Mouse (Mus musculus) bone marrow macrophage, adult 2 months (primary cell): ENCODE results near the gene Reep3. TPM values are rescaled to one million over a fixed set of nuclear protein-coding genes. Genes with fewer than 3 reads are reported as not detected.

Experiments used
- H3K27ac ChIP-seq: 2 replicates; pipeline ENCODE4 v1.5.1; 2012; ENCODE audit warnings: low read depth, low read length; ENCODE audit not compliant: insufficient read depth
- H3K4me1 ChIP-seq: 2 replicates; pipeline ENCODE4 v1.6.1; 2012; ENCODE audit warnings: low read length; ENCODE audit not compliant: control insufficient read depth, insufficient read depth
- H3K4me3 ChIP-seq: 2 replicates; pipeline ENCODE4 v1.5.1; 2012; ENCODE audit warnings: mild to moderate bottlenecking, low read length, moderate library complexity; ENCODE audit not compliant: insufficient read depth
- CTCF ChIP-seq: IDR thresholded peaks from 2 replicates; pipeline ENCODE4 v1.5.1; 2012; ENCODE audit warnings: low read depth, mild to moderate bottlenecking, low read length, moderate library complexity
- POLR2A ChIP-seq: IDR thresholded peaks from 2 replicates; pipeline ENCODE4 v1.6.1; 2012; ENCODE audit warnings: mild to moderate bottlenecking, low read depth, low read length, borderline replicate concordance
- polyA plus RNA-seq: library from polyadenylated mRNA; stranded (reverse); fragments of >200 nt; gene quantifications from 2 replicates; pipeline ENCODE4 v1.2.4, GENCODE M21; 2012; ENCODE audit not compliant: missing spikeins, insufficient read depth, insufficient read length

Reep3 gene
- polyA plus RNA-seq, 1 experiment: 69.2 TPM

DNA sequence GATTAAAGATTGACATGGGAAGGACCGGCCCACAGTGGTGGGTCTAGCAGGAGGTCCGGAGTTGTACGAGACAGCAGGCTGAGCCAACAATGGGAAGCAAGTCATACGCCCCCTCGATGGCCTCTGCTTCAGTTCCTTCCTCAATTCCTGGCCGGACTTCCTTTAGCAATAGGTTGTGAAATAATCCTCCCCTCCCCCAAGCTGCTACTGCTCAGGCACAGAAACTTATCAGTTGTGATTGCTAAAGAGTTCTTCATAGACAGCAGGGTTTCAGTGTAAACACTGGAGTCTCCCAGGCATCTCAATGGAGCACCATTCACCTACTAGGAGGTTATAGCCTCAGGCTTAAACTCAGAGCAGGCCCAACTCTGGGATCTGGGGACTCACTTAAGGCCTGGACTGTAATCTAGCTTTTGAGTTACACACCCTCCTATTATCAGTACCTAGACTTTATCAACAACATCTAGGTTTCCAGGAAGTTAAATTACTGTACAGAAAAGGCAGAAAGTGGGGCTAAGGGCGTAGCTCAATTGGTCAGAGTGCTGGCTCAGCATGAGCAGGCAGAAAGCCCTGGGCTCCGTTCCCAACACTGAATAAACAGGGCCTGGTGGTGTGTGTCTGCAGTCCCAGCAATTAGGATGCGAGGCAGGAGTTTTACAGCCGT lies 71.0 kb downstream of the Reep3 start:
- TF ChIP-seq POLR2A (no peak), CTCF (no peak)
- Histone ChIP-seq H3K4me1 (peaks cover 37% of the 10 kb centered on the region), H3K27ac (peak overlapping the region; percentile 90), H3K4me3 (peak overlapping the region; percentile 8; the same call in 1 of the 2 replicates)

DNA sequence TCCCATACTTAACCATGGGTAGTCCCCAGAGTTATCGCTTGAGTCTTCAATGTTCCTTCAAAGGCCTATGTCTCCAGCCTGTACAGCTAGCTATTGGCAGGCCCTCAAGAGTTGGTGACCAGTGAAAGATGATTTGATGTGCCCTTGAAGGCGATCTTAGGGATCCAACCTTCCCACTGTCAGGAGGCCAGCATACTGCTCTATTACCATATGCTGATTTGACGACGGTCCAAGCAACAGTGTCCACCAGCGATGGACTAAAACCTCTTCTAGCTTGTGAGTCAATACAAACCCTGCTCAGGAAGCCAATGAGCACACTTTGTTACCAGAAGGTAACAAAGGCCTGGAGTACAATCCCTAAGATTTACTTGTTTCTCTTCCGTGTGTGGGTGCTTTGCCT lies 72.4 kb downstream of the Reep3 start:
- TF ChIP-seq POLR2A (no peak), CTCF (no peak)
- Histone ChIP-seq H3K4me1 (peaks cover 36% of the 10 kb centered on the region), H3K4me3 (no peak overlapping the region), H3K27ac (no peak overlapping the region)

DNA sequence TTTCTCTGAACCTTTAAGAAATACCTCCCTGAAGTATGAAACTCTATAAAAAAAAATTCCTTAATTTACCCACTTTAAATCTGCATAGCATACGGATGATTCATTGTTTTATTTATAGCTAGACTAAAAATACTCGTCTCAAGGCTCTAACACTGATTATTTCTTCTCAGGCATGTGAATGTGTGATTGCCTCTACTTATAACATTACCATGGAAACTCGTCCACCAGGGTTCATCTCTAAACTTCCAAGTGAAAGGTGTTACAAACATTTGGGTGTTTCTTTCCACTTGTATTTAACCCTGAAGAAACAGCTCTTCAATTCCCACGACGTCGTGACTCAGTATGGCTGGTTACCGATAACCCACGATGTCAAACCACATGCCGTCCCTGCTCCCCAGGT lies 73.7 kb downstream of the Reep3 start:
- TF ChIP-seq POLR2A (no peak), CTCF (no peak)
- Histone ChIP-seq H3K4me1 (peaks cover 34% of the 10 kb centered on the region), H3K4me3 (no peak overlapping the region), H3K27ac (no peak overlapping the region)

DNA sequence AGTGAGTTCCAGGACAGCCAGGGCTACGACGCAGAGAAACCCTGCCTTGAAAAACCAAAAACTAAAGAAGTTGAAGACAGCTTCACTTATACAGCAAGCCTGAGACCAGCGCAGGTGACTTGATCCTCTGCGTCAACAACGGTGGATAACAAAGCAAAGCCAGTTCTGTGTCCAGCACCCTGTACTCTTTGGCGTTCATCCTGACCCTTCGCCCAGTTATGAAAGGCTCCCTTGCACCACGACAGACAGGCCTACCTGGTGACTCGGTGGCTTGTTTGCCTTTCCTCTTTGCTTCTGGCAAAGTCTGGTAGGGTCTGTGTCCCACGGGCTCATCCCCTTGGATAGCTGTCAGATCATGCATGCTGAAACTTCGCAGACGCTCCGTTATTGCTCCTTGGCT lies 75.3 kb downstream of the Reep3 start:
- Histone ChIP-seq H3K4me1 (peaks cover 25% of the 10 kb centered on the region), H3K27ac (no peak overlapping the region), H3K4me3 (no peak overlapping the region)
- TF ChIP-seq POLR2A (no peak), CTCF (no peak)

DNA sequence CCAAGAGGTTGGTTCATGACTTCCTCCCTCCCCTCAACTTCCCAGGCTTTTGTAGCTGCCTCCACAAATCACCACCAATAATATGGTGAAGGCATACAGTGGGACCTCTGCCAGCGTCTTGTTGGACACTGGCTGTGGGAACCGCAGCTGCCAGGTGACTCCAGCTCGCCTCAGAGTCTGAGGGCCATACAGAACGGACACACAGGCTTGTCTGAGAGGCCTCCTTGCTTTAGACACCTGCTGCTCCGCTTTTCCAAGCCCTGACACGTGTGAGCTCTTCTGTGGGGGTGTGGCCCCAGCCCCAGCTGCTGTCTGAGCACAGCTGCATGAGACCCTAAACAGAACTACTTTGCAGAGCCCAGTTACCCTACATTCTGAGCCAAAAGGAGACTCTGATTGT lies 77.9 kb downstream of the Reep3 start:
- H3K27ac ChIP-seq: no peak overlapping the region
- TF ChIP-seq CTCF (no peak), POLR2A (no peak)
- H3K4me1 ChIP-seq: peaks cover 7% of the 10 kb centered on the region
- H3K4me3 ChIP-seq: no peak overlapping the region

DNA sequence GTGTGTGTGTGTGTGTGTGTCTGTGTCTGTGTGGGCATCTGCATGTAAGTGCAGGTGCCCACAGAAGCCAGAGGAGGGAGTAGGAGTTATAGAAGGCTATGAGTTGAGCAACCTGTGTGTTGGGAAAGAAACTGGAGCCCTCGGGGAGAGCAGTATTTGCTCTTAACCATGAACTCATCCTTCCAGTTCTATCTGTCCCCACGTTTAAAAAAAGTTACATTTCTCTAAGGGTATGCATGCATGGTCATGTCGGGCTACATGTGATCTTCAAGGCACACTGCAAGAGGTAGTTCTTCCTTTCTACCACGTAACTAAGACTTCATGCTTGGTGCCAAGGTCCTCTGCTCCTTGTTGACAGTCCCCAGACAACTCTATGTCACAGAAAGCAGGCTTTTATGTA lies 78.9 kb downstream of the Reep3 start:
- Histone ChIP-seq H3K27ac (no peak overlapping the region), H3K4me1 (peaks cover 3% of the 10 kb centered on the region; the same call in 1 of the 2 replicates), H3K4me3 (no peak overlapping the region)
- TF ChIP-seq CTCF: no peak

DNA sequence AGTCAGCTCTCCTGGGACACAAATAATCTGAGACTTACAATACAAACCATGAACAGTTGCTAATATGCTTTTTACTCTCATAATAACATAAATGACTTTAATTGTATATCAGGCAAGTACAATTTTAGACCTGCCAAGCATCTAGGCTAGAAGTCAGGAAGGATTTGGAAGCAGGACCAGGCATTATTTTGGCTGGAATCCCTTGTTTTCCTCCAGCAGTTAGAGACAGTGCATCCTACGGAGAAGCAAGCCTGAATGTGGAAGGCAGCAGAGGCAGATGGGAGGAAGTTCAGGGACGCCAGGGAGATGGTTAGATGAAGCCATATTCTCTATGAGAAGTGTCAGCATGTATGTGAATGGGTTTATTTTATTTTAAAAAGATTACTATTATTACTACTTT lies 79.4 kb downstream of the Reep3 start:
- Histone ChIP-seq H3K4me1 (no peaks in the 10 kb centered on the region), H3K27ac (no peak overlapping the region), H3K4me3 (no peak overlapping the region)
- no peak for TF ChIP-seq POLR2A
- TF ChIP-seq CTCF: no peak

DNA sequence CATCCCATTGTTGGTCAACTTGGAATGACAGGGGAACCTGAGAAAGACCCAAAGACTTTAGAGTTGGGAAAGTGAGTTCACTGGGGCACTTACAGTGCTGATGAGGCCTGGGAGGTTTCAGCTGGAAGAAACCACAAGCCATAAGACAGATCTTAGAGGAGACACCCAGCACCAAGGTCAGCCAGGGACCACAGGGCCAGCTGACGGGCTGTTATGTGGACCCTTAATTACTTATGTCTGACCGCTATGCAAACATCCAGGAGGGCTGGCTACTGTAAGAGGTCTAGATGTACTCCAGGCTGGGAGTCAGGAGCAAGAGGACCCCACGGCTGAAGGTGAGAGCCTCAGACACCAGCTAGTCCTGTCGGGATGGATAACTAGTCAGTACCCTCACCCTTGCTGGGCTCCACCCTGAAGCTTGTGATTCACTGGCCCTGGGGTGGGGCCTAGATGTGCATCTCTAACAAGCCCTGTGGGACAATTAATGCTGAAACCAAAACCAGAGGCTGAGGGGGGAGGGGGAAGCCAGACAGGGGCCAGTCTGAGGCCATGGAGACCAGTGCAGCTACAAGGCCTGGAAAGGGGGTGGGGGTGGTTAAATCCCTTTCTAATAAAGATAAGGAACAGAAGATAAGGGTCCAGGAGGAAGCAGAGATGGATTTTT lies 80.0 kb downstream of the Reep3 start:
- no peak overlapping the region for H3K4me3 ChIP-seq
- no peak for TF ChIP-seq POLR2A
- no peak for TF ChIP-seq CTCF
- no peak overlapping the region for H3K27ac ChIP-seq
- no peaks in the 10 kb centered on the region for H3K4me1 ChIP-seq

DNA sequence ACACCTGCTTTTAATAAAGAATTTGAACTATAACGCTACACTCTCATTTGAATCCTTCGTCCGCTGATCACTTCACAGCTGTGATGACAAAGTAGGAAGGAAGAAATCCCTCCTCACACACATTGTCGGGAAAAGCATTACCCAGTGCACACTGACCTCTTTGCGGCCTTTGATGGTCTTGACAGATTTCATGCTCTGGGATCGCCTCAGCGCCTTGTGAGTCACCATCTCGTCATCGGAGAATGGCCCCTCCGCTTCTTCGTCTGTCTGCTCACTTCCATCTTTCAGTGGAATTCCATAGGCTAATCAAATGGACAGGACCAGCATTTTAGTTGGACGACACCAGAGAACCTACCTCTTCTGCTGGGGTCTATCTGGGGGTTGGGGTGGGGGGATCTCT lies 82.0 kb downstream of the Reep3 start:
- no peak overlapping the region for H3K27ac ChIP-seq
- H3K4me1 ChIP-seq: no peaks in the 10 kb centered on the region

DNA sequence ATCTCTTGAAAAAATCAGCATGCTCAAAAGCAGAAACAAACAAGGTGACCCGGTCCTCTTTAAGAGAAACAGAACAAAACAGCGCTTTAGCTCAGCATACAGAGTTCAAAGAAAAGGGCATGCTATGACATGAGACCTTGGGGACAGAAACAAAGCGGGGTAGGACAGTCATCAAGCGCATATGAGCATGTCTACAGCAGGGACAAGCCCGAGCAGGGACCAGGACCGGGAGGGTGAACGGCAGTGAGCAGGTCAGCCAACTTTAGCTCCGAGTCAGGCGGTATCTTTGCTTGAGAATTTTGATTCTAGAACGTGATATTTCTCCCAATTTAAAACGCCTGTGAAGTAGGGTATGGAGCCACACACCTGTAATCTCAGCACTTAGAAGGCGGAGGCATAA lies 86.2 kb downstream of the Reep3 start:
- no peak overlapping the region for H3K27ac ChIP-seq
- no peak overlapping the region for H3K4me3 ChIP-seq
- H3K4me1 ChIP-seq: peaks cover 4% of the 10 kb centered on the region; the same call in 1 of the 2 replicates
- no peak for TF ChIP-seq POLR2A

More for the DNA sequence above, 82.0 kb downstream of the Reep3 start:
- TF ChIP-seq CTCF: no peak
- no peak for TF ChIP-seq POLR2A
- H3K4me3 ChIP-seq: no peak overlapping the region

DNA sequence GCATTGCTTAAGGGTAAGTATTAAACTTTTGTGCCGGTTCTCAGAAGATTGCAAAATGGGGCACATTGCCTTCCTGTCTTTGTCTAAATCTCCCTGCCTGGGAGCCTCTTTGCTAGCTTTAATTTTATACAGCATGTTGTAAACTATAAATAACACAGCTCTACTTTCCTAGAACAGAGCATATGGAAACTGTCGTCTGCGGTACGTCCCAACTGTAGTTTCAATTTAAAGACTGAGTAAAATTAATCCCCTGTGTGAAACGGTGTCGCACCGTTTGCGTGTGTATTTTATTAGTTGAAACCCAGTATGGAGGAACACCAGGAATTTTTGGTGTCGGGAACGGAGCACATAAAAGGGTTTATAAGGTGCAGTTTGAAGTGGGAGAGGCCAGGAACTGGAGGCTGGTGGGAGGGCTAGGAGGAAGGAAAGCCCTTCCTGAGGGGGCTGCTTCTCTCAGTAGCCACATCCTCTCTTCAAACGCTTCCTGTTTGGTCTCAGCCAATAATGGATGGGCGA lies 92.2 kb downstream of the Reep3 start:
- TF ChIP-seq POLR2A (no peak), CTCF (no peak)
- Histone ChIP-seq H3K27ac (peak overlapping the region; percentile 97), H3K4me1 (peaks cover 18% of the 10 kb centered on the region)

More for the DNA sequence above, 92.2 kb downstream of the Reep3 start:
- H3K4me3 ChIP-seq: peak overlapping the region; percentile 59
